18 mouse cellular contexts compared by ENCODE assay signal in genomic region chr13:30199821-30200220, GRCm38 (mm10).
"Had no signal": no experiment of that assay in that cellular context is flagged by ENCODE, and none has a peak within 500 bp of the region (broad histone marks: within the 10 kb centered on the region; RNA-seq: fewer than 3 reads in every experiment).

No protein-coding gene starts in this region.

- H3K4me1 ChIP-seq: midbrain, embryonic 10.5 days; midbrain, embryonic 12.5 days; neural tube, embryonic 13.5 days; neural tube, embryonic 15.5 days had no signal

- H3K27ac ChIP-seq: midbrain, embryonic 10.5 days; midbrain, embryonic 12.5 days; neural tube, embryonic 13.5 days; neural tube, embryonic 15.5 days had no signal

- H3K27me3 ChIP-seq: midbrain, embryonic 12.5 days; neural tube, embryonic 13.5 days; neural tube, embryonic 15.5 days had no signal

- ATAC-seq: midbrain, embryonic 16.5 days had no signal

- H3K9me3 ChIP-seq: midbrain, embryonic 10.5 days; midbrain, embryonic 12.5 days; neural tube, embryonic 13.5 days; neural tube, embryonic 15.5 days had no signal

- H3K36me3 ChIP-seq: midbrain, embryonic 10.5 days; midbrain, embryonic 12.5 days; neural tube, embryonic 13.5 days; neural tube, embryonic 15.5 days had no signal

- H3K9ac ChIP-seq: lung, embryonic 14.5 days; midbrain, embryonic 12.5 days; neural tube, embryonic 13.5 days; neural tube, embryonic 15.5 days had no signal

- H3K4me3 ChIP-seq: midbrain, embryonic 10.5 days; midbrain, embryonic 12.5 days; myocyte; neural tube, embryonic 13.5 days; neural tube, embryonic 15.5 days had no signal

- H3K4me2 ChIP-seq: lung, embryonic 14.5 days; midbrain, embryonic 12.5 days; neural tube, embryonic 13.5 days; neural tube, embryonic 15.5 days had no signal

- DNase-seq: lung, adult 18-20 months; lung, embryonic 14.5 days; lung, postnatal 10 days; lung, postnatal 4 days; midbrain, embryonic 14.5 days; right cerebral cortex, adult 18-20 months; right cerebral cortex, postnatal 25 days; right cerebral cortex, postnatal 4 days; spleen, adult 18-20 months; thymus, adult 18-20 months; thymus, postnatal 14 days; thymus, postnatal 36 days had no signal
